Mouse (Mus musculus): ENCODE results near the gene Pskh1. TPM values are rescaled to one million over a fixed set of nuclear protein-coding genes. Genes with fewer than 3 reads are reported as not detected.

Pskh1 gene
- polyA plus RNA-seq, 2 experiments from 2014 or later = 8.1 to 11.3 TPM

DNA sequence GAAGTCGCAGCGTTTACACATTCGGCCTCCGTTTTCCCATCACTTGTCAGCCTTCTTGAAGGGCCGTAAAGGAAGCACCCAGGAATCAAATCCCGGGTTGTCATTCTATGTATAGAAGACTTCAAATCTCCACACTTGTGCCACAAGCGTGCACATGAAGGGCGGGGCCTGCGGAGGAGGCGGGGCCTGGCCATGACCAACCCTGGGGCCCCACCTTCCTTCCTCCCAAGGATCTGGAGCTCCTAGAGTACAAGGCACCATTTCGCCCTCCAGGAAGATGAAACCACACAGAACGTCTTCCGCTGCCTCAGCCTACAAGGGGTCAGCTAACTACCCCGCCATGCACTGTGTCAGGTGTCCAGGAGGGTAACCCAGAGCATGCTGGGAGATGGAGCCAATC lies 60.9 kb downstream of the Pskh1 start:
- ATAC-seq = no peak

DNA sequence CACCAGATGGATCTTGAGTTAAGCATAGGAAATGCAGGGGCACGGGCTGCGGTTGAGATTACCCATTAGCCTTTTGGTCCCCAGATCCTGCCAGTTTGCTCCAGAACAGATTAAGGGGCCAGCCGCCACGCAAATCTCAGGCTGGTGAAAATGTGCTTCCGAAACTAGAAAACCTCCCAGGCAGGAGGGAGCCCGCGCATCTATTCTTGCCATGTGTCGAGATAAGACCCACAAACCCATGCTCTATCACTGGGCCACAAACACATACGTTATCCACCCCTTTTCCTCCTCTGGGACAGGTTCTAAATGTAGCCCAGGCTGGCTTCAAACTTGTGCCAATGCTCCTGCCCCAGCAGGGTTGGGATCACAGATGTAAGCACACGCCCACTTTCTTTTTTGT lies 61.3 kb downstream of the Pskh1 start:
- no peak for ATAC-seq

DNA sequence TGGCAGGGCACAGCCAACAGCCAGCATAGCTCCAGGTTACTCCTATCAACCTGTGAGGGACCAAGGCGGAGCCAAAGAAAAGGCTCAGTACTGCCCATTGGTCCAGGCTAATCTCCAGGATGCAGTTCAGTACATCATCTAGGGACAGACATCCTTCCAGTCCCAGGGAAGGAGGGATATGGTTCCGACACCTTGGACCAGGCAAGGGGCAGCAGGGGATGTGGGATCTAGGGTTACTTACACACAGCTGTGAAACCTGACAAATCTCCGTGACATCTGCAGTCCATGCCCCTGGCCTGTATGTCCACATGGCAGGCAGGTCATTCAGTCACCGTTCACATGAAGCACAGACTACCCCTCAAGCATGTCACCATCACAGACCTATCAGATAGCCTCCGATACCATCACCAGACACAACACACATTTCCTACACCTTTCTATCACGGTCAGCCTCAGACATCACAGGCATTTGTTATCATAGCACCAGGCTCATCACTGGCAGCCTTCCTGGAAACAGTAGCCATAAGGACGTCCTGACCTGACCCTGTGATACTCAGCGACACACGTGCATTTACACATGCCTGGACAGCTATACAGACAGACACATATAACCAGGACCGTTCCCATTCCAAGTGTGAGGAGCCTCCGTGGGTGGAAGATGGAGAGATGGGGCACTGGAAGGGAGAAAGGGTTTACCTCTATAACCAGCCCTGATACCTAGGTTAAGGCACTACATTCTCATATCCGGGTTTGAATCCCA lies 64.4 kb downstream of the Pskh1 start:
- no peak for ATAC-seq

DNA sequence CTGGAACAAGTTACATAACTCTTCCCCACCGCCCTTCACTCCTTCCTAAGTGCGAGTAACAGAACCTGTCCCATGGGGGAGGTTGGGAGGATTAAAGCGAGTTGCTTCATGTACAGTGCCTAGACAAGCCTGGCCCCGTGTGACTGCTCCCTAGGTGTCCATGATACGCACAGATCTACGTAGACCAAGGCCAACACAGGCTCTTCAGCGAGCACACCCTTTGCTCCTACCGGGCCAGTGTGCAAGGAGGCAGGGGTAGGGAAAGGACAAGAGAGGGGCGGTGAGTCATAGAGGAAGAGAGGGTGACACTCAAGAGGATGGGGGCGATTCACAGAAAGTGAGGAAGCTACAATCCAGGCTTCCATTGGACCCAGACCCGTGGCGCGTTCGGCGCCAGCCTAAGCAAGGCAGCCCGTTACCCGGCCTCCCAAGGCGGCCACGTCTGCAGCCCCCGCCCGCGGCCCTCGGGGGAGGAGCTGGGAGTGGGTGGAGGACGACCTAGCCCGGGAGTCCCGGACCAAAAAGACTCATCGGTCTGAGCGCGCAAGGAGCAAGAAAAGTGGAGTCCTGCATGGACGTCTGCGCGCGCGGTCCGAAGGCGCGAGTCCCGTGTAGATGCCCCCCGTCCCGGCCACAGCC lies 65.1 kb downstream of the Pskh1 start:
- peak; percentile 81 for ATAC-seq

DNA sequence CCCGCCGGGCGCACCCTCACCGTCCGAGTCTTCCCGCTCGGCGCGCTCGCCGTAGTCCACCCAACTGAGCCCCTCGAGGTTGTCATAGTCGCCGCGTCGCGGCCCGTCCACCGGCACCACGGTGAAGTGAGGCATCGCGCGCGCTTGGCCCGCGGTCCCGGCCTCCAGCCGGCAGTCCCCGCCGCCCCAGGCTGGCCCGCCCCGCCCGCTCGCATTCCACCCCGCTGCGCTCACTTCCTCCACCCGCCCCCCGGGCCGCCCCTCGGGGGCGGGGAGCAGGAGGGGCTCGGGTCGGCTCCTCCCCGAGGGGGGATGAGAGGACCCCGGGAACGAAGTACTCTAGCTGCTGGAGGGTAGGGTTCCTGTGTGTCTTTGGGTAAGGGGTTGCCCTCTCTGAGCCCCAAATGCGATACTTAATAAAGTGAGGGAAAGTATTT lies 65.7 kb downstream of the Pskh1 start, which contains the start of gene Slc12a4:
Slc12a4 (minus strand) TSS at position 193 of the 437 bp plus-strand sequence.
- peak; percentile 71 for ATAC-seq

DNA sequence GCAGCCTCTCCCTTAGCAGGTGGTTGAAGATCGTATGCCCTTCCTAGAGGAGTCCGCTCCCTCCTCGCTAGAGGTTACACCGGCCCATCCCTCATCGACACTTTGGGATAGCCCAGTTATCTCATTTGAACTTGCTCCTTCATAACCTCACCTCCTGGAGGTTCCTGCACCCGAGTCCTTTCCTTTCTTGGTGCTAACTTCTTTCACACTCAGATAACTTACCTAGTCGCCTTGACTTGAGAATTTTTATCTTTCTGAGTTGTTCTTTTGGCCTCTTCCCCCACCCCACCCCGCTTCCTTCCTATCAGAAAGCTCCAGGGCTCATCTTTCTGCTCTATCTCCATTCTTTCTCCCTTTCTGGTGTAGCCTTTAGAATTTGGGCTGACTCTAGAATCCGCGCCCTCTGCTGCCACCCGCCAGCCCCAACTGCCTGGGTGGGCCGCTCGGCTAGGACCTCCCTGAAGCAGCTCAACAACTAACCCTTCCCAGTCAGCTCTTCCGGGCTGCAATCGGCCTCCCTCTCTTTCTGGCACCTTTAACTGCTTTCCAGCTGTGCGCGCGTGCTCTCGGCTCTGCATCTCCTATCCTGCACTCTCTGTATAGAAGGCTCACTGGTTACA lies 66.6 kb downstream of the Pskh1 start:
- no peak for ATAC-seq

DNA sequence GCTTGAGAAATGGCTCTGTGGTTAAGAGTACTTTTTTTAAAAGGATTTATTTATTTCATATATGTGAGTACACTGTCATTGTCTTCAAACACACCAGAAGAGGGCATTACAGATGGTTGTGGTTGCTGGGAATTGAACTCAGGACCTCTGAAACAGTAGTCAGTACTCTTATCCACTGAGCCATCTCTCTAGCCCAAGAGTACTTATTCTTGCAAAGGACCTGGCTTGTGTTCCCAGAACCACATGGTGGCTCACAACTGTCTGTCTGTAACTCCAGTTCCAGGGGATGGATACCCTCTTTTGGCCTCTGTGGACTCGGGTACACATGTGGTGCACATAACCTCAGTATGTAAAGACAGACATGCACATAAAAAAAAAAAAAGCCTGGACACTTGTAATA lies 69.1 kb downstream of the Pskh1 start:
- ATAC-seq = no peak

DNA sequence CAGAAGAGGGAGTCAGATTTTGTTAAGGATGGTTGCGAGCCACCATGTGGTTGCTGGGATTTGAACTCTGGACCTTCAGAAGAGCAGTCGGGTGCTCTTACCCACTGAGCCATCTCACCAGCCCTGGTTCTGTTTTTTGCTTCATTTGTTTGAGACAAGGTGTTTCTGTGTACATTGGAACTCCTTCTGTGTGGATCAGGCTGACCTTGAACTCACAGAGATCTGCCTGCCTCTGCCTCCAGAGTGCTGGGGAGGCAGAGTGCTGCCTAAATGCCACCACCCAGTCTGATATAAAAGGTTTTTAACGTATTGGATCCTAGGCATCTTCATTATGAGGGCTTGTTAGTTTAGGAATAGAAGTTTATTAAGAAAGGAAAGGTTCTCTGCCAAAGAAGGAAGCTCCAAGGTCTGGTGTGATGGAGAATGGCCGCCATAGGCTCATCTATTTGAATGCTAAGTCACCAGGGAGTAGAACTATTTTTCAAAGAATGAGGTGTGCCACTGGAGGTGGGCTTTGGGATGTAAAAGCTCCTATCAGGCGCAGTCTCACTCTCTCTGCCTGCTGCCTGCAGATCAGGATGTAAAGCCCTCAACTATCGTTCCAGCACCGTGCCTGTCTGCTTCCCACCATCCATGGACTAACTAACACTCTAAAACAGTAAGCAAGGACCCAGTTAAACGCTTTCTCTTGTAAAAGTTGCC lies 70.9 kb downstream of the Pskh1 start:
- ATAC-seq = no peak

DNA sequence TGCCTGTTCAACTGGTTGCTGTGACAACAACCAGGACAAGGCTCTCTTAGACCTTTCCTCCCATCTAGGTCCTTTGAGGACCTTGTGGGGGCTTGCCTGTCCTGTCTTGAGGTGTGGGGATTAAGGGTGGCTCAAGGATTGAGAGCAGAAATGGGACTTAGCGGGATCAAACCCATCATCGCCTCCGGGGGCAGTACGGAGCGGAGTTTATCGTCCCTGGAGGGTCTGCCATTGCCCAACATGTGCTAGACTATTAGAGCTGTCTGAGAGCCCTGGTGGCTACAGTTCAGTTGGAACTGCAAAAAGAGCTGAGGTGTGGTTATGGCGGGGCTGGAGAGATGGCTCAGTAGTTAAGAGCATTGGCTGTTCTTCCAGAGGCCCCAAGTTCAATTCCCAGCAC lies 75.1 kb downstream of the Pskh1 start:
- no peak for ATAC-seq

DNA sequence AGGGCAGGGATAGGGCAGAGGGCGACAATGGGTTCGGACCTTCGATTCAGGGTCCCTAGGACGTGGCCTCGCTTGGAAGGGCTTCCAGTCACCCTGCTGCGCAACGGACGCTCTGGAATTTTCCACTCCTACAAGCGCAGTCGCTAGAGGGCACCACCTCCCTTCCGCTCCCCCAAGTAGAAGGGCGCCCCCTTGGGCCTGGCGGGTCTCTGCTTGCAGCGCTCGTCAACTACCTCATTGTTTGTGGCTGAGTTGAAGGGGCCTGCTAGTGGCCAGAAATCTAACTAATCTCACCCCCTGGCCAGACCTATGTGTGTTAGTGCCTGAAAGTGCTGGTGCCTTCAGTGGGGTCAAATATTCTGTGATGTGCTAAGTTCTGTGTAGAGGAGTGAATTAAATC lies 79.1 kb downstream of the Pskh1 start, which contains the start of gene Dpep3:
Dpep3 (minus strand) TSS at position 105 of the 400 bp plus-strand sequence.
- no peak for ATAC-seq

DNA sequence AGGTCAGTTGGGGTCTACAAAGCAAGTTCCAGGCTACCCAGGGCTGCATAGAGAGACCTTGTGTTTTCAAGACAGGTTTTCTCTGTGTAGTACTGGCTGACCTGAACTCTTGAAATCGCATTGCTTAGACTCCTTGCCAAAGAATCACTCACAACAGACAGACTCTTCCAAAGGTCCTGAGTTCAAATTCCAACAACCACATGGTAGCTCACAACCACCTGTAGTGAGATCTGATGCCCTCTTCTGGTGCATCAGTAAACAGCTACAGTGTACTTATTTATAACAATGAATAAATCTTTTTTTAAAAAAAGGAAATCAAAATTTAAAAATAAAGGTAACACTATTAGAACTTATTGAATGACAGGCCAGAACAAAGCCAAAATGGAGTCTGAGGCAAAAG lies 80.9 kb downstream of the Pskh1 start:
- no peak for ATAC-seq

Other genes starting within 250 kb of the Pskh1 start
- 1 to 10 TPM; 6.0 to 7.9 TPM for gene Carmil2, start 214.2 kb upstream of the Pskh1 start, polyA plus RNA-seq (2017; shearing (Covaris generic))
- 10 to 100 TPM; 50.0 to 57.3 TPM for gene Acd, start 199.3 kb upstream of the Pskh1 start, polyA plus RNA-seq (2017; shearing (Covaris generic))
- 10 to 100 TPM; 10.8 to 13.8 TPM for gene Pard6a, start 199.3 kb upstream of the Pskh1 start, polyA plus RNA-seq (2017; shearing (Covaris generic))
- not detected for gene 4933405L10Rik, start 192.8 kb upstream of the Pskh1 start, polyA plus RNA-seq (2017; shearing (Covaris generic))
- gene Enkd1, start 192.2 kb upstream of the Pskh1 start, polyA plus RNA-seq (2017; shearing (Covaris generic)) = 1 to 10 TPM; 1.4 to 3.8 TPM
- 1 to 10 TPM; 1.8 to 4.3 TPM for gene Gfod2, start 141.8 kb upstream of the Pskh1 start, polyA plus RNA-seq (2017; shearing (Covaris generic))
- gene Ranbp10, start 73.1 kb upstream of the Pskh1 start, polyA plus RNA-seq (2017; shearing (Covaris generic)) = 1 to 10 TPM; 6.6 to 7.0 TPM
- not detected for gene Tsnaxip1, start 72.7 kb upstream of the Pskh1 start, polyA plus RNA-seq (2017; shearing (Covaris generic))
- gene Cenpt, start 47.2 kb upstream of the Pskh1 start, polyA plus RNA-seq (2017; shearing (Covaris generic)) = 10 to 100 TPM; 16.1 to 18.6 TPM
- 1 to 10 TPM; 7.0 to 7.4 TPM for gene Thap11, start 45.3 kb upstream of the Pskh1 start, polyA plus RNA-seq (2017; shearing (Covaris generic))
- 100 to 1,000 TPM in 1 of 2 experiments, 1 to 10 TPM in 1; 5.1 to 101 TPM for gene Nutf2, start 39.9 kb upstream of the Pskh1 start, polyA plus RNA-seq (2017; shearing (Covaris generic))
- 10 to 100 TPM; 24.6 to 32.7 TPM for gene Edc4, start 19.6 kb upstream of the Pskh1 start, polyA plus RNA-seq (2017; shearing (Covaris generic))
- gene Nrn1l, start 6.9 kb upstream of the Pskh1 start, polyA plus RNA-seq (2017; shearing (Covaris generic)) = 1 to 10 TPM in 1 of 2 experiments, not detected in 1; 1.3 TPM
- gene Ctrl, start 33.4 kb downstream of the Pskh1 start, polyA plus RNA-seq (2017; shearing (Covaris generic)) = 1 to 10 TPM; 3.2 to 3.3 TPM
- 100 to 1,000 TPM; 368 to 402 TPM for gene Psmb10, start 38.0 kb downstream of the Pskh1 start, polyA plus RNA-seq (2017; shearing (Covaris generic))
- under 1 TPM; 0.25 to 0.61 TPM for gene Lcat, start 42.9 kb downstream of the Pskh1 start, polyA plus RNA-seq (2017; shearing (Covaris generic))
- gene Slc12a4, start 65.7 kb downstream of the Pskh1 start, polyA plus RNA-seq (2017; shearing (Covaris generic)) = 1 to 10 TPM; 3.8 to 8.1 TPM
- gene Dpep3, start 79.0 kb downstream of the Pskh1 start, polyA plus RNA-seq (2017; shearing (Covaris generic)) = not detected
- gene Dus2, start 90.9 kb downstream of the Pskh1 start, polyA plus RNA-seq (2017; shearing (Covaris generic)) = 10 to 100 TPM; 25.7 to 28.8 TPM
- gene Dpep2nb, start 105.5 kb downstream of the Pskh1 start, polyA plus RNA-seq (2017; shearing (Covaris generic)) = not detected
- 10 to 100 TPM in 1 of 2 experiments, 1 to 10 TPM in 1; 9.7 to 12.1 TPM for gene Ddx28, start 111.4 kb downstream of the Pskh1 start, polyA plus RNA-seq (2017; shearing (Covaris generic))
- 10 to 100 TPM; 30.0 to 31.5 TPM for gene Nfatc3, start 158.4 kb downstream of the Pskh1 start, polyA plus RNA-seq (2017; shearing (Covaris generic))
- gene Esrp2, start 236.5 kb downstream of the Pskh1 start, polyA plus RNA-seq (2017; shearing (Covaris generic)) = under 1 TPM in 1 of 2 experiments, not detected in 1; 0.20 TPM
- 1 to 10 TPM; 1.9 to 4.0 TPM for gene Pla2g15, start 250.0 kb downstream of the Pskh1 start, polyA plus RNA-seq (2017; shearing (Covaris generic))